Mouse (Mus musculus) thymus, postnatal 14 days (tissue): ENCODE measurements around the gene Rec114.
A peak's percentile ranks its signal among the peaks of the same experiment; 100 is the strongest.

Experiments used
- DNase-seq: peaks from one replicate; pipeline ENCODE4 v3.0.0; 2021

Gene Rec114

GRCm38 (mm10) chr9:58743702-58744248 is at the start of gene Rec114:
Gene Rec114 (minus strand): TSS chr9:58743964.
- peak; percentile 13 for DNase-seq

DNA sequence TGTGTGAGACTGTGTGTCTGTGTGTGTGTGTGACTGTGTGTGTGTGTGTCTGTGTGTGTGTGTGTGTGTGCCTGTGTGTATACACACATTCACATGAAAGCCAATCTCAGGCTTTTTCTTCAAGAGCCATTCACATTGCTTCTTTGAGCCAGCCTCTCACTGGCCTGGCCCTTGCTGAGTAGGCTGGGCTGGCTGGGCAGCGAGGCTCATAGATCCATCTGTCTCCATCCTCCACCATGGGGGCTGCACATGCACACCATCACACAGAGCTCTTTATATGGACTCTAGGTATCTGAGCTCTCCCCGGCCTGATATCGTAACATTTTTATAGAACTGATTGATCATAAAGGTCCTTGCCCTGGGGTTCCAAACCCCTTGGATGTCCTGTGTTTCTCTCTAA is 45.7 kb upstream of the Rec114 start:
- DNase-seq: no peak

DNA sequence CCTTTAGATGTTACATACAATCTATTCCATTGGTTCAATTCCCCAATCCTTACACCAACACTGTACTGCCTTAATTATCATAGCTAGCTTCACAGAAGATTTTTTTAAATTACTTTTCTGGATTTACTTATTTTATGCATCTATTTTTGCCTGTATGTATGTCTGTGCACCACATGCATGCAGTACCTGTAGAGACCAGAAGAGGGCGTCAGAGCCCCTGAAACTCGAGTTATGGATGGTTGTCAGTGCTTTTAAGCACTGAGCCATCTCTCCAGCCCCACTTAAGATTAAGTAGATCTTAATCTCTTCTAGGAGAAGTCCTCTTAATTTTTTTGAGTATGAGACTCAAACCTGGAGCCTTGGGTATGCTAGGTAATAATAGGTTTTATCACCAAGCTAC is 31.6 kb upstream of the Rec114 start:
- no peak for DNase-seq

GRCm38 (mm10) chr9:58774761-58775160 is 31.0 kb upstream of the Rec114 start:
- DNase-seq: no peak

DNA sequence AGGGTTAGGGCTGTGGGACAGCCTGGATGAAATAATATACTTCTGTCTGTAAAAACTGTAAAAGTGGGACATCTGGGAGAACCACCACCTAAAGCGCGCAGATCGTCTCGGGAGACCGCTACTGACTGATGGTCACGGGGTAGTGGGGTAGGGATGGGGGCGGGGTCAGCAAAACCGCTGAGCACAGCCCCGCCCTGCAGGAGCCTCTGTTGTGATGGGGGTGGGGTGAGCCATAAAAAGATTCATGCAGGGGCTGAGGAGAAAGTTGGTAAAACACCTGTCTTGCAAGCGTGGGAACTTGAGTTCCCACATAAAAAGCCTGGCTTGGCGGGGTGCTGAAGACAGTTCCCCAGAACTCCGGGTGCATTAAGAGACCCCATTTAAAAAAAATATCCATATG is 26.2 kb upstream of the Rec114 start:
- DNase-seq: peak; percentile 82

- DNase-seq: peak; percentile 43
Observed at GRCm38 (mm10) chr9:58766959-58767955, 23.5 kb upstream of the Rec114 start.

- DNase-seq: no peak
Observed at GRCm38 (mm10) chr9:58764354-58764753, 20.6 kb upstream of the Rec114 start.

DNA sequence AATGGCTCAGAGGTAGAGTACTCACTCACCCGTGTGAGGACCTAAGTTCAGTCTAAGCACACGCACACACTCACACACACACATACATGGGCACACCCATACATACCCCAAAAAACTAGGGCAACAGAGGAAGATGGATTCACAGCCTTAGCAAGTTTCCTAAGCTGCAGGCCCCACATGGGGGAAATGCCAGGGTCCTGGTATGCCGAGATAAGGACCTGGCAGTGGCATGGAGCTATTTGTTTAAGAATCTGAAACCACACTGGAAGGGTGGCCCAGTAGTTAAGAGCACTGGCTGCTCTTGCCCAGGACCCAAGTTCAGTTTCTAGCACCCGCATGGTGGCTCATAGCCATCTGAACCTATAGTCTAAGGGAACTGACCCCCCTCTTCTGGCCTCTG is 19.4 kb upstream of the Rec114 start:
- DNase-seq: no peak

DNA sequence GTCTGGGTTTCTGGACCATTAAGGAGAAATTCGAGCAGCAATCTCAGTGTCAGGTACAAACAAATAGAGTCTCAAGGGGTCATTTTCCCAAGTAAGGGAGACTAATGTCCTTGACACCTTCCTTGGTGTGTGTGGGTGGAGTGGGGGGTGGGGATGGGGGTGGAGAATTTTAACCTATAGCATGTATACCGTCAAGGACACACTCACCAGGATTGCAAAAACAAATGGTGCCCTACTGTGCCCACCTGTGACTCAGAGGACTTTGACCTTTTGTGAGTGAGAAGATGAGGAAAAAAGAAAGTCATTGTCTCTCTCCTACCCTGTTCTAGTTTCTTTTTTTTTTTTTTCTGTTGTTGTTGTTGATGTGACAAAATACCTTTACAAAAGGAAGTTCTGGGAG is 18.3 kb upstream of the Rec114 start:
- DNase-seq: no peak

DNA sequence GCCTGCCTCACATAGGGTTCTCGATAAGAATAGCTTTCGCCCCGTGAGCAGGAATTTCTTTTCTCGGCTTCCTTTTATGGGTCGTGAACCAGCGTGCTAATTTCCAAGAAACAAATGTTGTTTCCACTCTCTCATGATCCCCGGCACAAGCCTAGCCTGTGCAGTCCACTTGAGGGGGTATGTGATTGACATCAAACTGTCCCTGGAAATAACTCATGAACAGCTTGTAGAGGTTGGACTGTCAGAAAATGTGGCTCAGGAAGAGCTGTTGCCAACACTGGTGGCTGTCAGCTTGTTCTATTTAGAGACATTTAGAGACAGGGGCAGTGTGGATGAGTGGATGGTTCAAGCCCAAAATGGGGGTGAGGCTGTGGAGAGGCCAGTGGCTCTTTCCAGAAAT is 15.0 kb upstream of the Rec114 start:
- no peak for DNase-seq

DNA sequence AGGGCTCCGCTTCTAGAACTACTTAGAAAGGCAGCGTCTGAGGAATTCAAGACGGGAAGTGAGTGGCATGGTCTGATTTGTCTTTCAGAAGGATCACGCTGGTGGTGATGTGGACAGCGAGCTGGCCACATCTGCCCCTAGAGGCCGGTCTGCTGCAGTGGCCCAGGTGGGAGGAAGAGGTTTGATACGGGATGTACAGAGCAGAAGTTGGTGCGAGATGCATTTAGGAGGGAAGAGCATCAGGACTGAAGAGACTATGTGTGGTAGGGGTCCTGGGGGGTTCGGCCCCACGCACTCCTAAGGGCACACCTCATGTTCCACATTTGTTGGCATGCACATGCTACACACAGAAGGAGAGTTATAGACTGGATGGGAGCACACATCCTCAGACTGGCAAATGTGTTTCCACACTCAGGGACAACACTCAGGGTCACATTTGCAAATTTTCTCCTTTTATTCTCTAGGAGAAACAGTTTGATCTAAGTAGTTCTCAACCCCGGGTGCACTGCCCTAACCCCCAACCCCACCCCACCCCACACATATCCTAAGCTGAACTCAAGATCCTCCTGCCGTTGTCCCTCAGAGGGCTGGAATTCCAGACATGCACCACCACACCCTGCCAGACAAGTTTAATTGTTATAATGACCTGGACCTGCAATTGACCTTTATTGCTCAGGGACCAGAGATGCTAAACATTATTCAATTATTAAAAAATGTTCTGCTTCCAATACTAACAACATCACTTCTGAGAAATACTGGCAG is 12.8 kb upstream of the Rec114 start:
- no peak for DNase-seq

GRCm38 (mm10) chr9:58753606-58754005 is 9.8 kb upstream of the Rec114 start:
- no peak for DNase-seq

DNA sequence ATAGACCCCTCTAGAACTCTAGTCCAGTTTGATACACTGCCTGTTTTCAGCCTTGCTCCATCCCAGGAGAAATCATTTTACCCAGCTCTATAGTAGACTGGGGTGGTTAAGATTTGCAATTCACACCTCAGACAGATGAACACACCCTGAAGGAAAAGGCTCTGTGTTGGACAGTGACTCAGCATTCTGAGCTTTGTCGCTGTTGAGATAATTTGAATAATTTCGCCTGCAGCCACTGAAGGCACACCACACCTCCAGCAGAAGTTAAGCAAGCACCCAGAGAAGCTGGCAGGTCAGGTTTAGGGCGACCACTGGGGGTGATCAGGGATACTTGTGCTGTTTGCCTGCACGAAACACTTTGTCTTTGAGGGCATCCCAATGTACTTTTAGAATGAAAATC is 4.4 kb upstream of the Rec114 start:
- no peak for DNase-seq

GRCm38 (mm10) chr9:58747328-58747755 is 3.6 kb upstream of the Rec114 start:
- no peak for DNase-seq

- no peak for DNase-seq
Observed at GRCm38 (mm10) chr9:58742692-58743091, 1.1 kb downstream of the Rec114 start.

DNA sequence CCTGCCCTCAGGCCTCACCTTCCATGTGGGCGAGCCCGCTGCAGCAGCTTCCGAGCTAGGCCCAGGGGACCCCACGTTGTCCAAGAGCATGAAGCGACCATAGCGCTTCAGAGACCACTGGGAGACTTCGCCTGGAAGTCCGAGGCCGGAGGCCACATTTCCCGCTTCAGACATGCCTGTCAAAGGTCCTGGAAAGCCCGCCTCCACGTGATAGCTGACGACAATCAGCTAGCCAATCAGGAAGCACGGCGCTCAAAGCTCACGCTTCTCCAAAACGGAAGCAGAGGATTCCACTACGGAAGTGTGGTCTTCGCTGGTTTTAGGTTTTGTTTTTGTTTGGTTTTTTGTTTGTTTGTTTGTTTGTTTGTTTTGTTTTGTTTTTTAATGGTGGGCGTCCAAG is 2.4 kb downstream of the Rec114 start:
- DNase-seq: no peak

DNA sequence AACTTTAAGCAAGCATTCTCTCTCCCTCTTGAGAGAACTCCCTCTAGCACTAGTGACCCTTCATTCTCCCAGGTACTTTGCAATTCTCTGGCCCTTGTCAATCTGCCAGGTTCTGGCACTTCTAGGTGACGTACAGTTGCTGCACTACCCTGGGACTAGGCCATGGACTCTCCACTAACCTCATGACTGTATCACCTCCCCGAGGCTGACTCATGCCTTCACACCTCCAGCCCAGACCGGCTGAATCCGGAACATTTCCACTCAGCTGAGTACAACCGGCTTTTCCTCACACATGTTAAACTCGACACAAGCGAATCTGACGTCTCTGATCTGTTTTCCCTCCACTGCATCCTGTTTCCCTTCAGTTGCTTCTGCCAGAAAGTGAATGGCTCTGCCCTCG is 4.0 kb downstream of the Rec114 start:
- no peak for DNase-seq

DNA sequence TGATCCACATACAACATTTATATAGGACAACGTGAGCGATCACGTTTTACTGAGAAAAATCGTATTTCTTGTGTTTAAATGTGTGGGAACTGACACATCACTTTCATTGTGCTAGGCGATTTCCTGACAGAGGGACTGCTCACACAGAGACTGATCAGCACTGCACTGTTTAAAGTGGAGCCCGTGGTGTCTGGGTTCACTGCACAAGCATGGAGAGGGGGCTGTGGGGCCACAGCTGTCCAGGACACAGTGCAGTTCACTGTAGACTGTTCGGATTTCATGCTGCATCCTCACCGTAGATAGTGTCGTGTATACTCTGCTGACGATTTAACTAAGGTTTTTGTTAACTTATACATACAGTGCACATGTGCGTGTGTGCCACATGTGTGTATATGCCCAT is 20.6 kb downstream of the Rec114 start:
- no peak for DNase-seq

- no peak for DNase-seq
Observed at GRCm38 (mm10) chr9:58722151-58722550, 21.6 kb downstream of the Rec114 start.

- no peak for DNase-seq
Observed at GRCm38 (mm10) chr9:58721021-58721420, 22.7 kb downstream of the Rec114 start.

- no peak for DNase-seq
Observed at GRCm38 (mm10) chr9:58720167-58720566, 23.6 kb downstream of the Rec114 start.

GRCm38 (mm10) chr9:58719471-58719870 is 24.3 kb downstream of the Rec114 start:
- DNase-seq: no peak

DNA sequence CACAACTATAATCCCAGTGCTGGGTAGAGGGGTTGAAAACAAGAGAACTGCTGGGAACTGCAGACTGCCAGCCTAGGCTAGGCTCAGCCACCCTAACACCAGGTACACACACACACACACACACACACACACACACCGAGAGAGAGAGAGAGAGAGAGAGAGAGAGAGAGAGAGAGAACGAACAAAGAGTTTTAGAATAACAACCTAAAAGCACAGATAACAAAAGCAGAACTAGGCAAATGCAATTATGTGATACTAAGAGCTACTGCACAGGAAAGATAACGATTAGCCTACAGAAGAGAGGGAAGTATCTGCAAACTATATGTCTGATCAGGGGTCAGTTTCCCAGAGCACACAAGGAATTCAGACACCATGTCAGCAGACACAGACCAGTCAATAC is 24.8 kb downstream of the Rec114 start:
- DNase-seq: no peak

GRCm38 (mm10) chr9:58716886-58717285 is 26.9 kb downstream of the Rec114 start:
- no peak for DNase-seq
